Mouse (Mus musculus) ovary, adult 2 months (tissue): Measurements from ENCODE around the gene Borcs8. TPM values are rescaled to one million over a fixed set of nuclear protein-coding genes. Genes with fewer than 3 reads are reported as not detected.

Experiments
- polyA plus RNA-seq: library from polyadenylated mRNA; depleted of rRNA; stranded (reverse); fragments of >200 nt; gene quantifications from 2 replicates; pipeline ENCODE4 v1.2.3, GENCODE M21; 2012; rRNA removed

The Borcs8 gene
- 116 and 135 TPM in 2 replicates for polyA plus RNA-seq

GRCm38 (mm10) chr8:70139026-70139857 lies at the start of gene Borcs8, which contains the start of the genes Rfxank and Mef2b:
Gene Borcs8, plus strand, starts transcription at chr8:70139499.
Gene Rfxank, minus strand, starts transcription at chr8:70139154.
Gene Mef2b, plus strand, starts transcription at chr8:70139711.

GRCm38 (mm10) chr8:70120667-70121066 lies 18.6 kb upstream of the Borcs8 start, which contains the start of gene Ncan:
Gene Ncan, minus strand, starts transcription at chr8:70120873.

GRCm38 (mm10) chr8:70131166-70131883 lies 8.0 kb upstream of the Borcs8 start, which contains the start of gene Nr2c2ap:
Gene Nr2c2ap, plus strand, starts transcription at chr8:70131333.

GRCm38 (mm10) chr8:70172043-70172681 lies 32.9 kb downstream of the Borcs8 start, which contains the start of gene Tmem161a:
Gene Tmem161a, plus strand, starts transcription at chr8:70172356.

Other genes with a start within 250 kb of the Borcs8 start
- 2.1 and 3.1 TPM in 2 replicates for gene Tssk6, start 237.3 kb upstream of the Borcs8 start, polyA plus RNA-seq
- gene Ndufa13, start 236.9 kb upstream of the Borcs8 start, polyA plus RNA-seq: 98.7 and 144 TPM in 2 replicates
- gene Yjefn3, start 236.8 kb upstream of the Borcs8 start, polyA plus RNA-seq: 14.1 and 14.6 TPM in 2 replicates
- gene Gatad2a, start 143.1 kb upstream of the Borcs8 start, polyA plus RNA-seq: 79.6 and 96.8 TPM in 2 replicates
- gene Mau2, start 96.8 kb upstream of the Borcs8 start, polyA plus RNA-seq: 155 and 161 TPM in 2 replicates
- gene Sugp1, start 96.7 kb upstream of the Borcs8 start, polyA plus RNA-seq: 9.9 and 11.8 TPM in 2 replicates
- 5.8 and 7.3 TPM in 2 replicates for gene Tm6sf2, start 66.6 kb upstream of the Borcs8 start, polyA plus RNA-seq
- gene Hapln4, start 56.0 kb upstream of the Borcs8 start, polyA plus RNA-seq: 0.15 and 0.20 TPM in 2 replicates
- gene Ncan, start 18.6 kb upstream of the Borcs8 start, polyA plus RNA-seq: 0.06 and 0.09 TPM in 2 replicates
- gene Nr2c2ap, start 8.2 kb upstream of the Borcs8 start, polyA plus RNA-seq: 11.8 and 14.6 TPM in 2 replicates
- 29.3 and 37.2 TPM in 2 replicates for gene Rfxank, start 345 bp upstream of the Borcs8 start, polyA plus RNA-seq
- 1.7 and 4.5 TPM in 2 replicates for gene Mef2b, start 212 bp downstream of the Borcs8 start, polyA plus RNA-seq
- gene Tmem161a, start 32.9 kb downstream of the Borcs8 start, polyA plus RNA-seq: 191 and 215 TPM in 2 replicates
- 68.7 and 96.4 TPM in 2 replicates for gene Slc25a42, start 72.8 kb downstream of the Borcs8 start, polyA plus RNA-seq
- 52.7 and 59.3 TPM in 2 replicates for gene Sugp2, start 94.7 kb downstream of the Borcs8 start, polyA plus RNA-seq
- gene Armc6, start 95.0 kb downstream of the Borcs8 start, polyA plus RNA-seq: 33.3 and 36.1 TPM in 2 replicates
- gene Homer3, start 143.3 kb downstream of the Borcs8 start, polyA plus RNA-seq: 150 and 156 TPM in 2 replicates
- 66.3 and 70.5 TPM in 2 replicates for gene Ddx49, start 163.0 kb downstream of the Borcs8 start, polyA plus RNA-seq
- 699 and 783 TPM in 2 replicates for gene Cope, start 163.0 kb downstream of the Borcs8 start, polyA plus RNA-seq
- gene Cers1, start 176.3 kb downstream of the Borcs8 start, polyA plus RNA-seq: 12.7 and 13.9 TPM in 2 replicates
- 10.9 and 13.0 TPM in 2 replicates for gene Gdf1, start 190.3 kb downstream of the Borcs8 start, polyA plus RNA-seq
- 47.4 and 47.9 TPM in 2 replicates for gene Upf1, start 213.8 kb downstream of the Borcs8 start, polyA plus RNA-seq
- 2.6 and 8.5 TPM in 2 replicates for gene Comp, start 234.1 kb downstream of the Borcs8 start, polyA plus RNA-seq